Mouse (Mus musculus) spleen, postnatal 36 days (tissue): ENCODE data around the gene Men1.
A peak's percentile ranks its signal among the peaks of the same experiment; 100 is the strongest.

Source experiments
- DNase-seq, 2 experiments: peaks; one replicate each; pipeline ENCODE4 v3.0.0; 2022; ENCODE audit warnings: low spot score in 2 of 2, mixed read lengths in 1 of 2

Men1 gene

DNA sequence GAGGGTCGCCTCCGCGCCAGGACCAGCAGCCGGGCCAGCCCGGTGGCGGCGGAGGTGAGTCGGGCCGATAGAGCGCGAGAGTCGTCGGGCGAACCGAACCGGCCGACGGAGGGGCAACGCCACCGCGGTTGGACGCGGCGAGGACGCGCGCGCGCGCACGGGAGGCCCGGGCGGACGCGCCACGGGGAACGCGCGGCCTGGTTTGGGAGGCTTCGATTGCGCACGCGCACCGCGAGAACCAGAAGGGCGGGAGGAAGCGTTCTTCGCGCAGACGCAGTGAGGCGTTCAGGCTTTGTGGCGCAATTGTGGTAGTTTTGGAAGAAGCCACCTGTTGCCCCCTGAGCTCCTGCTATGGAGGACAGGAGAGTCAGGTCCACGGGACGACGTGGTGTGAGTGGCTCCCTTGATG lies 29.5 kb downstream of the Men1 start:
- peak; percentile 91 to 93 for DNase-seq

DNA sequence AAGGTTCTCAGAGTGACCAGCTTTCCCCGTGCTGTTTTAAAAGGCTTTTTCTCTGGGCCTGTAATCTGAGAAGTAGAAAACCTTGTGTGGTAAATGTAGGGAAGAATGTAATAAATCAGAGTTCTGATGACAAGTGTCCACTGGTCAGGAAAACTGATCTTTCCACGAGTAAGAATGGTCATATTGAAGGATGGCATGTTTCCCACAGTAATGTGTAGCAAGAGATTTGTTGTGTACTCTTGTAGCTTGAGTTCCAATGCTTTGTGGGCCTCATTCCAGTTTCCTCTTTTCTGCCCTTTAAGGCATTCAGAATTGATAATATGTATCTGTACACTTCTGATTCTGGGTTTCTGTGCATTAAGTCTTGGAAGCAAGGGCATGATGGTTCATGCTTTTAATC lies 30.1 kb downstream of the Men1 start:
- no peak for DNase-seq

DNA sequence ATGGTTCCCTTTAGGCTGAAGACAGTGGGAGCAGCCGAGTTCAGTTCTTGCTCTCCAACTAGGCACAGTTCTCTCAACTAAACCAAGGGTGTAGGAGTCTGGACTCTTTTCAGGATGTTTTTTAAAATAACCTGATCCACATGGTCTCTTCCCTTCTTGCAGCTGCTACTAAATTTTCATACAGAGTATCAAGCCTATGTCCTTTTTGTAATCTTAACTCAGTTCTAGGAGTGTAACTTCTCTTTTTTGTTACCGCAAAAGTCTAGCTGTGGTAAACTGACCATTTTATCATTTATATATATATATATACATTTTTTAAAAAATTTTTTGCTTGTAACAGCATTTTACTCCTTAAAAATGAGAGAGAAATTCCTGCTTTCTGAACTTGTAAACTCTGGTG lies 35.4 kb downstream of the Men1 start:
- DNase-seq = no peak

DNA sequence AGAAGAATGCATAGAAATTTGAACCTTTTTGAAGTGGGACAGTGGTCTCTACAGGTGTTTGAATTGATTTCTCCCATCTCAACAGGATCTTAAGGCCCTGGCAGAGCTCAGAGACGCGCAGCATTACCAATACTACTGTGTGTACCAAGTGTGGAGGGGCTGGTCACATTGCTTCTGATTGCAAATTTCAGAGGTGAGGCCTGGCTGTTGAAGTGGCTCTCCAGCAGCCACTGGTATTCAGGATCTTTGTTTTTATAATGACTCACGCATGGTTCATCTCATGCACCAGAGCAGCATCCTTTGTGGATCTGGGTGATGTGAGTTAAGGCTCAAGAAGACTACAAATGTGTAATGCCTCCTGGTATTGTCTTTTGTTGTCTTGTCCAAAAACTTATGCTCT lies 37.7 kb downstream of the Men1 start:
- DNase-seq = no peak

DNA sequence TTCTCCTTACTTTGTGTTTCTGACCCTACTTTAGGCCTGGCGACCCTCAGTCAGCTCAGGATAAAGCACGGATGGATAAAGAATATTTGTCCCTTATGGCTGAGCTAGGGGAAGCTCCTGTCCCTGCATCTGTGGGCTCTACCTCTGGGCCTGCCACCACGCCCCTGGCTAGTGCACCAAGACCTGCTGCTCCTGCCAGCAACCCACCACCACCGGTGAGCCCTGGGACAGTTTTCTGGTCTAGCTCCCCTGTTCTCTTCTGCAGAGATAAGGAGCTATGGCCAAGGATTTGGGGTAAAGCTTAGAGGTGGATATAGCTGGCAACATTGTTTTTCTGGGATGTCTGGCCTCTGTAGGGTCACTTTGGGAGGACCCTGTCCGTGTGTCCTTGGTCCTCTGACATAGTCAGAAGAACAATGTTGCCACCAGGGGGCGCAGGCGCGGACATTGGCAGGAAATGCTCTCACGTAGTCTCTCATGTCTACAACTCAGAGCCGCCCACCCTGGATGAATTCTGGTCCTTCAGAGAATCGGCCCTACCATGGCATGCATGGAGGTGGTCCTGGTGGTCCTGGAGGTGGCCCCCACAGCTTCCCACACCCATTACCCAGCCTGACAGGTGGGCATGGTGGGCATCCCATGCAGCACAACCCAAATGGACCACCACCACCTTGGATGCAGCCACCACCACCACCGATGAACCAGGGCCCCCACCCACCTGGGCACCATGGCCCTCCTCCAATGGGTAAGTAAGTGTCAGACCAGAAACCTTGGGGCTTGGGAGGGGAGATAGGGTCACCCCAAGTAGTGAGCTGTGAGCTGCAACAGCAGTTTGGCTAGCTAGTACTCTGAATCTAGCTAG lies 39.0 kb downstream of the Men1 start:
- peak; percentile 67 to 82 for DNase-seq

DNA sequence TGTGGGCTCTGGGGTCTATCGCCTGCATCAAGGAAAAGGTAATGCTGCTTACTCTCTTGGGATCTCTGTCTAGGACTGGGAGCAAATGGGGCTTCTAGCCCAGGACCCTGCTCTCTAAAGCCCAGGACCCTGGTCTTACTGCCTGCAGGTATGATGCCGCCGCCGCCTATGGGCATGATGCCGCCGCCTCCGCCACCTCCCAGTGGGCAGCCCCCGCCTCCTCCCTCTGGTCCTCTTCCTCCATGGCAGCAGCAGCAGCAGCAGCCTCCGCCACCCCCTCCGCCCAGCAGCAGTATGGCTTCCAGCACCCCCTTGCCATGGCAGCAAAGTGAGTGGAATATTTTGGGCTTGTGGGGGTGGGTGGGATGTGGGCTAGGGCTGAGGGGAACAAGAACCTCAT lies 39.8 kb downstream of the Men1 start:
- no peak for DNase-seq

DNA sequence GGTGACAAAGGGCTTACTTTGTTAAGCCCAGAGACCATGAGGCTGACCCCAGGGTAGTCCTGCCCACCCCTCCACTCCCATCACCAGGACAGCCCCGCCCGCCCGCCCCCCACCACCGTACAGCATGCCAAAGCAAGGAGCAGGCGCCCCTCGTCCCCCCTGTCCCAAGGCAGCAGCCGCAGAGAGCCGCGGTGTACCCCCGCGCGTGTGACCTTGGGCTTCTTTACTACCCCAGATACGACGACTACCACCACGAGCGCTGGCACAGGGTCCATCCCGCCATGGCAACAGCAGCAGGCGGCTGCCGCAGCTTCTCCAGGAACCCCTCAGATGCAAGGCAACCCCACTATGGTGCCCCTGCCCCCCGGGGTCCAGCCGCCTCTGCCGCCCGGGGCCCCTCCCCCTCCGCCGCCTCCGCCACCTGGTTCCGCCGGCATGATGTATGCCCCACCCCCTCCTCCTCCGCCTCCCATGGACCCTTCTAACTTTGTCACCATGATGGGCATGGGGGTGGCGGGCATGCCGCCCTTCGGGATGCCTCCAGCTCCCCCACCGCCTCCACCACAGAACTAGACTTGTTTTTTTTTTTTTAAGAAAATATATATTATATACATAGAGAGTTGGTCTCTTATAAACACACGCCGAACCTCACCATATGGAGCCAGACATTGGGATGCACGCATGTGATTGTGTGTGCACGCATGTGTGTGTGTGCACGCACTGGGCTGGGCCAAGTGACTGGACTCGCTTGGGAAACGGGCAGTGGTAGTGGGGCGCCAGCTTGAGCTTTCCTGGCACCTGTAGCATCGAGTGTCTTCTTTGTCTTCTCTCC lies 40.9 kb downstream of the Men1 start:
- no peak for DNase-seq

DNA sequence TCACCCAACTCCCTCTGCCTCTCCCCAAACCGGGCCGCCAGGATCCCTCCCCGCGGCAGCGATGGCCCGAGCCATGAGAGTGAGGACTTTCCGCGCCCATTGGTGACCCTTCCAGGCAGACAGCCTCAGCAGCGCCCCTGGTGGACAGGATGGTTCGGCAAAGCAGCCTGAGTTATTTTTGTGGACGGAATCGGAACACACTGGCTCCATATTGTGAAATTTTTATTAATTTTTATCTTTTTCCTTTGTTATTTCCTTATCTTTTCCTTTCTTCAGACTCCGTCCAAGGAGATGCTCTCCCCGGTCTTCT lies 41.4 kb downstream of the Men1 start:
- no peak for DNase-seq

DNA sequence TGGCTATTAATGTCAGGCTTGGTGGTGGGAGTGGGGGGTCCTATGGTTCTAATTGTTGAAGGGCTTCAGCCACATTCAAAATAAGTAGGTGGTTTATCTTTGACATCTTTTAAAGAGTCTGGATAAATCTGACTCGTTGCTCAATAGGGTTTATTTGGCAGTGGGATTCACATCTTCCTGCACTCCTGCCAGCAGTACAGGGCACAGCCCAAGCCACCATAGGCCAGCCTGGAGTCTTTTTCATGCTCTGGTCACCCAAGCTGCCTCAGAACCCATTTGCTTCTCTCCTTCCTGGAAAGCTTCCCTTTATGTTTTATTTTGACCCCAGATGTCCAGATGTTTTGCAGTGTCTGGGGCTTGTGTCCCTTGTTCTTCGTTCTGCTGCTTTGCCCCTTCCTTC lies 41.9 kb downstream of the Men1 start:
- DNase-seq = no peak

DNA sequence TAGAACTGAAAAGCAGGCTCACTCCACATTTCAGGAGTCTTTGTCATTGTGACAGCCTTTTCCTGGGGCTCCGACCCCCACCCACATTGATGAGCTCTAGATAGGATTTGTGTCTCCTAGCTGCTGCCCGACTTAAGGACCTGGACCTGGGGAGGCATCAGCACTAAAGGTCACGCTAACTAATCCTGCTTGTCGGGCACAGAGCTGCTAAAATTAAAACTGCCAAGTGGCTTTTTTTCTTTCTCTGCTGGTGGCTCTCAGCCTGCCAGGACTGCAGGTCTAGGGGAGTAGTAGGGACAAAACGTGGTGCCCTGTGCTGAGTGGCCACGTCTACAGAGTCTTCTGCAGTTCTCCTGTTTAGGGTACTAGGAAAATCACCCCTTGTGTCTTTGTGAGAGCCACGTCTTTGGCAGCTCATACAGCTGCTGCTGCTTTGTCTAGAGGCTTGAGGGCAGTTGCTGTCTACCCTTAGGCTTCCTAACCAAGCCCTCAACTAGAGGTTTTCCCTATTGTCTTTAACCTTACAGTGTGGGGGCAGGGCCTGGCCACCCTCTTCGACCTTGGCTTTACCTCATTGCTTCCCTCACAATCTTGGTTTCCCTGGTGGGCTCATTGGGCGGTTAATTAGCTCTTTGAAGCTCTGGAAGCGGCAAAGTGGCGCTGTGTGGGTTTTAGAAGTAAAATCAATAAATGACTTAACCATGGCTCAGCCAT lies 42.7 kb downstream of the Men1 start:
- DNase-seq = no peak

DNA sequence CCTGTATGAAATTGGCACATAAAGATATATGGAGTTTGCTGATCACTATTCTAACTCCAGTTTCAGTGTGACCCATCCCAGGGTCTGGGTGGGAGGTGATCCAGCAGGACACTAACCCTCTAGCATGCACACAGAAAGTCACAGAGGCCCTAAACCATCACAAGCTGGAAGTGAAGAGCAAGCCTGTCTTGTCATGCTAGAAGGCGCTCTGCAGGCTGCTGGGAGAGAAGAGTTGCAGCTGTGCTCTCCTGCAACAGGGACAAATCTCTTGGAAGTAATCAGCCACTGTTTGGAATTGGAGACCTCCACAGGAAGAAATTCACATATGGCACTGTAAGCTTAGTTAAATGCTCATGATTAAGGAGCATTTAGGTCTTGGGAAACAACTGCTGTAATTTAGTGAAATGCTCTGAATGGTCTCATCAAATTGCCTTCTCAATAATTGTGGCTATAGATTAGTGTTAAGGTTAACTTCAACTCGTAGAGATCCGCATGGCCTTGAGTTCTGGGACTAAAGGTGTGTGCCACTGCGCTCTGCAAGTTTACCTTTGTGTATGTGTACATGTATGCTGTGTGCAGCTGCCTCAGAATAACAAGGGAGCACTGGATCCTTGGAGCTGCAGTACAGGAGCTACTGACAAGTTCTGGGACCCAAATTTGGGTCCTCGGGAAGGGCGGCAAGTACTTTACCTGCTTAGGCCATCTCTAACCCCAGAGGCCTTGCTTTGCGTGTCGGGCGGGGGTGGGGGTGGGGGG lies 45.8 kb downstream of the Men1 start:
- DNase-seq = no peak

DNA sequence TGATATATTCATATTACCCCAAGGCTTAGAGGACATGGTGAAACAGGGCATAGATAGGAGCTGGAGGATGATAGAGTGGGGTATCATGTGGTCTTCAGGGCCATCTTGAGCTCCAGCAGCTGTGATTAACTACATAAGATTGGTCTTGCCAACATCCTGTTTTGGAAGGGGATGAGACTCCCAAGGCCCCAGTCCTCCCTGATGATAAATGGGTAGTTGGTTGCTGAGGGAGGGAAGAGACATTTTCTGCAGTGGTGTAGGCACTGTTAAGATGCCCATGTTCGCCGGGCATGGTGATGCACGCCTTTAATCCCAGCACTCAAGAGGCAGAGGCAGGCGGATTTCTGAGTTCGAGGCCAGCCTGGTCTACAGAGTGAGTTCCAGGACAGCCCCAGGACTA lies 46.5 kb downstream of the Men1 start:
- DNase-seq = no peak

DNA sequence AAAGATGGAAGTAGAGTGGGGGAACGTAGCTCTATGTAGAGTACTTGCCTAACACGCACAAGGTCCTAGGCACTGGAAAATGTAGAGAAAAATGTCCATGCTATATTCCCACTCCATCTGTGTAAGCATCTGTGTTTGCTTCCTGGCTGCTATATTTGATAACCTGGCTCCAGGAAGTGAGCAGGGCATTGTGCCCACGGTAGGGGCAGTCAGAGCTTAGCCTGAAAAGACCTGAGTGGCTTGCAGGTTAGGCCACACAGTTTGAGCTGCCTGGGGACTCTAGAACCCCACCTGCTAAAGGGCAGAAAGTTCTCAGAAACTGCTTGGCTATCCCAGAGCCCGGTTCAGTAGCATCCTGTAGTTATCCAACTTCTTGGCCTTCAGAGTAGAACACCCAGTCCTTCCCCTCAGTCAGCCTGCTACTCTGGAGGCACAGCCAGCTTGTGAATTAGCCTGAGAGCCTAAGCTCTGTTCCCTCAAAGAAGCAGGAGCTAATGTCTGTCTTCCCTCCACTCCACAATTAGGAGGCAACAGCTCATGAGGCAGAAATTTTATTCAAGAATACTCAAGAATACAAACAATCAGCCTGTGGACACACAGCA lies 47.6 kb downstream of the Men1 start:
- no peak for DNase-seq

DNA sequence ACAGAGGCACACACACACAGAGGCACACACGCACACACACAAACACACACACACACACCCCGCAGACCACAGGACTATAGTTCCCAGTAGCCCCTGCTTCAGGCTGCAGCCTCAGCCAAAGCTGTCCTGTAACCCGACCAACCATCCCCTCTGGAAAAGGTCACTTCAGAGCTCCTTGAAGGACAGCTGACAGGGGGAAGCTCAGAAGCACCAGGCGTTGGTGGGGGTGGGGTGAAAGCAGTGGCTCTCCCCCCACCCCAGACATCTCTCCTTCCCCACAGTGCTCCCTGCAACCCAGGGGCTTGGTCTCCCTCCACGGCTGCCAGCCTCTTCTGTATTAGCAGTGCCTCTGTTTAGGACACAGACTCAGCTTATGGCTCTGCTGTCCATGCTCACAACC lies 48.7 kb downstream of the Men1 start:
- DNase-seq = no peak

DNA sequence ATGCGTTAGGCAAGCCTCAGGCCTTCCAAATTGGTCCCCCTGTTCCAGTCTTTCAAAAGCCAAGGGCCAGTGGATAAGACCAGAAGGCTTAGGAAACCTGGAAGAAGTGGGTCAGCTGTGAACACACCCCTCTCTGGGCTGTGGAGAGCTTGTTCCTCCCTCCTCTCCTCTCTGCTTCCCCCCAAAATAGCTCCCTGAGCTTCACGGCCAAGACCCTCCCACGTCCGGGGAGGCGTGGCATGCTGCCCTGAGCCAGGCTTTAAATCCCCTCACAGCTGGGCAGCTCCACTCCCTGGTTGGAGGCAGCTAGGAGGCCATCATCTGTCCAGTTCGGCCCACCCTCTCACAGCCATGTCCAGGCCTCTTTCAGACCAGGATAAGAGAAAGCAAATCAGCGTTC lies 49.3 kb downstream of the Men1 start, which contains the start of gene Pygm:
TSS of gene Pygm (plus strand) at position 272 of the 400 bp plus-strand sequence.
- DNase-seq = peak in 1 of 2 experiments; percentile 40

DNA sequence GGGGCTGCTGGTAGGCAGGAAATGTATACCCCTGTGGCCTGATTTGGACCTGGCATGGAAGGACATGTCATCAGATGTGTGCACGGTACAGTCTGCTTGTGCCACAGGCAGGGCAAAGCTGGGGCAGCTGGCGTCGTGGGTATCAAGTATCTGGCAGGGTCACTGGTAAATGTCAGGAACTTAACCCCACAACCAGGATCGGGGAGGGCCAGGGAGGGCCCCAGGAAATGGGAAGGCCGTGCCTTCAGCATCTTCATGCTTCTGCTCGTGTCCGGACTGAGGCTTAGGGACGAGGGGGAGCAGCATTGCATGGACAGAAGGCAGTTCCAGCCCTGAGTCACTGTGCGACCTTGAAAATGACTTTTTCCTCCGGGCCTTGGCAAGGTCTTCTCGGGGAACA lies 50.2 kb downstream of the Men1 start:
- no peak for DNase-seq

DNA sequence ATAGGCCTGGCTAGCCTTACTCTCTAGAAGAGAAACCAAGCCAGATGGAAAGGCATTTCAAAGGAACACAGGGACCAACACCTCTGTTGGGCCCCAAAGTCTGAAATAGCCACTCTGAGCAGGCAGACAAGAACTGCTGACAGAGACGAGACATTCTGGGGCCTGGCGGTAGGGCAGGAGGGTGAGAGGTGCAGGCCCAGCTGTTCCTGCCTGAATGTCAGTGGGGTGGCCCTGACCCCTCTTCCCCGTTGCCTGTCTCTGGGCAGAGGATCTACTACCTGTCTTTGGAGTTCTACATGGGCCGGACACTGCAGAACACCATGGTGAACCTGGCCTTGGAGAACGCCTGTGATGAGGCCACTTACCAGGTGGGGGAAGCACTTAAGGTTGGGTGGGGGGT lies 50.6 kb downstream of the Men1 start:
- no peak for DNase-seq

DNA sequence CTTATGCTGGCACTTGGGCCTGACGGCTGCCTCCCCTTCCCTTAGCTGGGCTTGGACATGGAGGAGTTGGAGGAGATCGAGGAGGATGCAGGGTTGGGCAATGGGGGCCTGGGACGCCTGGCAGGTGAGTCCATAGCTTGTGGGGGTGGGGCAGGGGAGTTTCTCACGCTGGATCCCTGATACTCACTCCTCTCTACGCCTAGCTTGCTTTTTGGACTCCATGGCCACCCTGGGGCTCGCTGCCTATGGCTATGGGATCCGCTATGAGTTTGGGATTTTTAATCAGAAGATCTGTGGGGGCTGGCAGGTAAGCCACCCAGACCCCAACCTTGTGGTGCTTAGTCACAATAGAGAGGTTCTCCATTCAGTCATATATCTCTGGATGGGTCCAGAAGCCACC lies 51.0 kb downstream of the Men1 start:
- no peak for DNase-seq

DNA sequence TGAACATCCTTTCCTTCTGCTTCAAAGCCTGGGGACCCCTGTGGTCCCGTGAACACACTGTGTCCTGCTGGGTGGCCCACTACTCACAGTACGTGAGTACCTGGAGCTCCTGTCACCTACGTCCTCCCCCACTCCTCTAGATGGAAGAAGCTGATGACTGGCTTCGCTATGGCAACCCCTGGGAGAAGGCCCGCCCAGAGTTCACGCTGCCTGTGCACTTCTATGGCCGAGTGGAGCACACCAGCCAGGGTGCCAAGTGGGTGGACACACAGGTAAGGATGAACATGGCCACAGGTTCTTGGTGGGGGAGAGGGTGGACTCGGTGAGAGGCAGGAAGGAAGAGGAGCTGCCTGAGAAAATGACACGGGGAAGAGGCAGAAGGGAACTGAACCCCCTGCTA lies 51.5 kb downstream of the Men1 start:
- no peak for DNase-seq

DNA sequence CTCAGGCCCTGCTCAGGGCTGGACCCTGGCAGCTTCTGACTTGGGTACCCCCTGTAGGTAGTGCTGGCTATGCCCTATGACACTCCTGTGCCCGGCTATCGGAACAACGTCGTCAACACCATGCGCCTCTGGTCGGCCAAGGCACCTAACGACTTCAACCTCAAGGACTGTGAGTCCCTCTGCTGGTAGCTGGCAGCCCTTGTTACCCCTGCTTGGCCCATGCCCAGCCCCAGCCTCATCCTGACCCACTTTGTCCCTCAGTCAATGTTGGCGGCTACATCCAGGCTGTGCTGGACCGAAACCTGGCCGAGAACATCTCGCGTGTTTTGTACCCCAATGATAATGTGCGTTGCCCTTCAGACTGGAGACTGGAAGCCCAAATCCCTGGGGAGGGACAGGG lies 53.2 kb downstream of the Men1 start:
- DNase-seq = no peak

DNA sequence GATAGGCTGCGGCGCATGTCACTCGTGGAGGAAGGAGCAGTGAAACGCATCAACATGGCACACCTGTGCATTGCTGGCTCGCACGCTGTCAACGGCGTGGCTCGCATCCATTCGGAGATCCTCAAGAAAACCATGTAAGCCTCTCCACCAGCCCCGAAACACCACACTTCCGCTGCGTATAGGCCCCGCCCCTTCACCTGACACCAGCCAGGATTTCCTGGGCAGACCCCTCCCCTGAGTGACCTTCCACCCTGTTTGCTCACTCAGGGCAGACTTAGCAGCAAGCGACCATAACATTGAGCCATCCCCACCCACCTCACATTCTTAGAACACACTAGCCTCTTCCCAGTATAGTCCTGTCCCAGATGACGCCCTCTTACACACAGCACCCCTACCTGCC lies 55.0 kb downstream of the Men1 start:
- peak; percentile 74 to 75 for DNase-seq
